Mouse (Mus musculus) megakaryocyte, adult 5-6 weeks (primary cell): Measurements from ENCODE around the gene Ptpn7. TPM values are rescaled to one million over a fixed set of nuclear protein-coding genes. Genes with fewer than 3 reads are reported as not detected.
"Not testable (repeated sequence)": the region's sequence is repeated elsewhere in the genome, so short reads cannot be mapped to it uniquely, and the experiment has no call there.

Experiments used
- ATAC-seq: 2 replicates; pipeline ENCODE4 v1.8.0; 2016; ENCODE audit warnings: mild to moderate bottlenecking, inconsistent platforms; ENCODE audit not compliant: poor library complexity, severe bottlenecking
- total RNA-seq, 2 experiments: library from RNA; stranded (forward) in 1 of 2; stranded (reverse) in 1 of 2; fragments of 153-499, 151-499 nt in 1 of 2; fragments of 221-1000, 200-1000 nt in 1 of 2; gene quantifications; 2 replicates each; pipeline versions ENCODE4 v1.2.3 to v1.2.4; 2015 to 2017

The Ptpn7 gene
- total RNA-seq, 2 experiments from 2014 or later, result 25.5 to 49.7 TPM

DNA sequence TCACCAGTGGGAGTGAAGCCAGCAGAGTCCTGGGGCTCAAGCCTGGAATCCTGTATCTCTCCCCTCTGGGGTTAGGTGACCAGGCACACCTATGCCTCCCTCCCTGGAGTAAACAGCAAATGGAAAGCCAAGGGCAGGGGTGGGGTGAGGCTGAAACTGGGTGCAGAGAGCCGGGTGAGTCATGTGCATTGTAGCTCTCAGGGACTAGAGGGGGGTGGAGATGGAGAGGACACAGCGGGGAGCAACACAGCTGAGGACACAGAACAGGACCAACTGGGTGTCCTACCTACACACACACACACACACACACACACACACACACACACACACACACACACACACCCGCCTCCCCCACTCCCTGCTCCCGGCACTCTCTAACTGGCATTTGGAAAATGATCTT, 50.9 kb downstream of the Ptpn7 start:
- no peak for ATAC-seq

- ATAC-seq, result no peak
Measured at GRCm38 (mm10) chr1:135183941-135184570, 51.6 kb downstream of the Ptpn7 start.

DNA sequence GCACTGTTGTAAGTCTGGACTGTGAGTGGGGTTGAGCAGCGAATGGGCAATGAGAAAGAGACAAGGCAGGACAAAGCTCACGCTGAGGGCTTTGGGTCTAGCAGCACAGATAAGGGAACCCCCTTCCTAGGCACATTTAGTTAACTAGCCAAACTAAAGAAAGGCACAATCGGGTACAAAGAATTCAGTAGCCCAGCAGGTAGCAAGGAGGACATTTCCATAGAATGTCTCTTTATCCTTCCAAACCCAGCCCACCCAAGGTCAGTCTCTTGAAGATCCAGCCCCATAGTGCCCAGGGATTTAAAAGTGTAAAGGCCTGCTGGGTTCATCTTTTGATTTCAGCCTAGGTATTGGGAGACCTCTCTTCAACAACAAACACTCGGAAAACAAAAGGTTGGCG, 53.4 kb downstream of the Ptpn7 start:
- ATAC-seq, result no peak

GRCm38 (mm10) chr1:135186427-135186826, 53.9 kb downstream of the Ptpn7 start:
- no peak for ATAC-seq

DNA sequence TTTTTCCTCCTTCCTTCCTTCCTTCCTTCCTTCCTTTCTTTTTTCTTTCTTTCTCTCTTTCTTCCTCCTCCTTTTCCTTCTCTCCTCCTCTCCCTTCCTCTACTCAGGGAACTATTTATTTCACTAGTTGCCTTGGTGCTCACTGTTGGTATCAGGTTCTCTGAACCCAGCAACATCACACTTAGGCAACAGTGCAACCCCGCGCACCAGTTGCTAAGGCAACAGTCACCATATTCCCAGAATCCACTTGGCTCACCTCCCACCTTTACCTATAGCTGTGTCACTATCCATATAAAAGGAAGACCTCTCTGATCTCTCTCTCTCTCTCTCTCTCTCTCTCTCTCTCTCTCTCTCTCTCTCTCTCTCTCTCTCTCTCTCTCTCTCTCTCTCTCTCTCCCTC, 54.5 kb downstream of the Ptpn7 start:
- not testable (repeated sequence) for ATAC-seq

DNA sequence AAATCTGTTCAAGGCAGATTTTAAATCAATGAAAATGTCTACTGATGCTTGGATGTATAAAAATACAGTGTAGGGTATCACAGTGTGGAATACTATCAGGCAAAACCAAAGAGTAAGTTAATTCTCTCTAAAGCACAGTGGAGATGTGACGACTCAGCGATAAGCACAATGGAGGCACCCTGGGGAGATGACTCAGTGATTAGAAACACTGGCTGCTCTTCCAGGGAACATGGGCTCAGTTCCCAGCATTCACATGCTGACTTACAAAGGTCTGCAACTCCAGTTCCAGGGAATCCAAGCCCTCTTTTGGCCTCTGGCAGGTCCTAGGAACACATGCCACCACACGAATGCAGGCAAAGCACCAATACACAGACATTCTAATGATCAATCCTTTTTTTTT, 55.7 kb downstream of the Ptpn7 start:
- ATAC-seq, result no peak

- no peak for ATAC-seq
Measured at GRCm38 (mm10) chr1:135189186-135189585, 56.7 kb downstream of the Ptpn7 start.

DNA sequence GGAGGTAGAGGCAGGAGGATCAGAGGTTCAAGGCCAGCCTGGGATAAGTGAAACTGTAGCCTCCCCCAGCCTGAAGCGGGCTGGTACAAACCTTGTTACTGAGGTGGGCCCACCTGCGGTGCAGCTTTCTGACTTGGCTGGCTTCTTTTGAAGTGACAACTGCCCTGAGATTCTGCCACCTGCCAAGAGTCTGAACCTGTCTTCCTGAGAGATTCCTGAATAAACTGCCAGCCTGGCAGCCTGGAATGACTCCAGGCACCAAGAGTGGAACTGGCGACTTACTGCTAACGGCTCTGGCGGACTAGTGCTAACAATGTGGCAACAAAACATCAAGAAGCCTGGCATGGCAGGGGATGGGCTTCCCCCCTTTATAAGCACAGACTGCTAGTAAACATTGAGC, 61.8 kb downstream of the Ptpn7 start:
- not testable (repeated sequence) for ATAC-seq

Other genes starting within 250 kb of the Ptpn7 start
- 3.7 and 5.0 TPM in 2 replicates for gene Ppp1r12b, start 176.8 kb upstream of the Ptpn7 start, total RNA-seq (2015)
- 4.4 and 4.6 TPM in 2 replicates for gene Ppp1r12b, start 176.8 kb upstream of the Ptpn7 start, total RNA-seq (2017)
- 49.0 and 58.0 TPM in 2 replicates for gene Ube2t, start 170.1 kb upstream of the Ptpn7 start, total RNA-seq (2015)
- gene Ube2t, start 170.1 kb upstream of the Ptpn7 start, total RNA-seq (2017), result 15.6 and 16.3 TPM in 2 replicates
- not detected in 2 replicates for gene Lgr6, start 27.4 kb upstream of the Ptpn7 start, total RNA-seq (2015)
- not detected in 2 replicates for gene Lgr6, start 27.4 kb upstream of the Ptpn7 start, total RNA-seq (2017)
- 83.3 and 93.2 TPM in 2 replicates for gene Arl8a, start 14.1 kb downstream of the Ptpn7 start, total RNA-seq (2015)
- gene Arl8a, start 14.1 kb downstream of the Ptpn7 start, total RNA-seq (2017), result 37.1 and 49.1 TPM in 2 replicates
- not detected in 2 replicates for gene Gpr37l1, start 35.0 kb downstream of the Ptpn7 start, total RNA-seq (2015)
- not detected in 2 replicates for gene Gpr37l1, start 35.0 kb downstream of the Ptpn7 start, total RNA-seq (2017)
- gene Elf3, start 125.9 kb downstream of the Ptpn7 start, total RNA-seq (2015), result not detected in 2 replicates
- gene Elf3, start 125.9 kb downstream of the Ptpn7 start, total RNA-seq (2017), result not detected in 2 replicates
- 127 TPM in 2 replicates for gene Rnpep, start 151.4 kb downstream of the Ptpn7 start, total RNA-seq (2015)
- gene Rnpep, start 151.4 kb downstream of the Ptpn7 start, total RNA-seq (2017), result 118 and 122 TPM in 2 replicates
- gene Timm17a, start 181.1 kb downstream of the Ptpn7 start, total RNA-seq (2015), result 55.0 and 67.3 TPM in 2 replicates
- 14.1 and 20.0 TPM in 2 replicates for gene Timm17a, start 181.1 kb downstream of the Ptpn7 start, total RNA-seq (2017)
- gene Lmod1, start 192.1 kb downstream of the Ptpn7 start, total RNA-seq (2015), result not detected in 2 replicates
- gene Lmod1, start 192.1 kb downstream of the Ptpn7 start, total RNA-seq (2017), result not detected in 2 replicates
- not detected in 2 replicates for gene Shisa4, start 242.5 kb downstream of the Ptpn7 start, total RNA-seq (2015)
- 0.53 TPM in 1 of 2 replicates, not detected in the other for gene Shisa4, start 242.5 kb downstream of the Ptpn7 start, total RNA-seq (2017)